Mouse (Mus musculus) heart, adult 18-20 months (tissue): ENCODE measurements around the gene Kat2a. TPM values are rescaled to one million over a fixed set of nuclear protein-coding genes. Genes with fewer than 3 reads are reported as not detected.
A peak's percentile ranks its signal among the peaks of the same experiment; 100 is the strongest.
"Not testable (repeated sequence)": the region's sequence is repeated elsewhere in the genome, so short reads cannot be mapped to it uniquely, and the experiment has no call there.

Experiments
- DNase-seq, 2 experiments: peaks; one replicate each; pipeline ENCODE4 v3.0.0; 2021 to 2022; ENCODE audit warnings: mixed read lengths in 1 of 2
- total RNA-seq, 2 experiments: library from RNA; stranded (reverse); gene quantifications; 2 replicates each; pipeline ENCODE4 v1.2.3; 2021

Kat2a gene
- total RNA-seq, 2 experiments from 2014 or later: 12.2 to 14.7 TPM

GRCm38 (mm10) chr11:100671956-100672355 lies 40.3 kb downstream of the Kat2a start:
- peak; percentile 47 to 67 for DNase-seq

DNA sequence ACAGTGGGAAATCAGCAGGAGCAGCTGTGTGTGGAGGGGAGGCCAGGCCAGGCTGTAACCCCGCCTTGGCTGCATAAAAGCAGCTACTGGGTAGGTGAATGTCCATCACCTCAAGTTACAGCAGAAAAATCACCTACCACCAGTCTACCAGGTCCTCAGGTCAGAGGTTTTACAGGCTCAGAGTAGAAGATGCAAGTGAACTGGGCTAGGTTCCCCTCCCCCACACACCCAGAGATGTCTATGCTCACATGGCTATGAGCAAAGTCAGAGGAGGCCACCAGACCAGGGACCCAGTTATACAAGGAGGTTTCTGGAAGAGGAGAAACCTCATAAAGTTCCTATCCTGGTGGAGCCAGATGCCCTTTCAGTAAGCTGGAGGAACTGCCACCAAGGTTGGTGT lies 41.2 kb downstream of the Kat2a start:
- no peak for DNase-seq

GRCm38 (mm10) chr11:100659806-100660205 lies 52.5 kb downstream of the Kat2a start:
- DNase-seq: no peak

DNA sequence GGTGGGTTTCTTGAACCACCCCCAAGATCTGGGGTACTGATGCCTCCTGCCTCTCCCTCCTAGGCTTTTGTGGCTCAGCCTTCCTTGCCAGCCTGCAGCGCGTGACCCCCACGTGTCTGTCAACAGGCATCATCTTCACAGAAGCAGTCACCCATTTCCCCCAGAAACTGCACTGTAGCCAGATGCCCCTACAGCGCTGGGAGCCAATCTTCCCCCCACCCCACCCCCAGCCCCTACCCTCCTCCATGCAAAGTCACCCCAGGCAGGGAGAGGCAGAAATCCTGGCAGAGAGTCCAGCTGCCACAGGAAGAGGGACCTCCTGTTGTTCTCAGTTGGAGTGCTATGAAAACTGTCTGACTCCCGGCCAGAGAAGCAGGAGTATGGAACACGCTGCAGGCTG lies 55.8 kb downstream of the Kat2a start:
- DNase-seq: no peak

GRCm38 (mm10) chr11:100655589-100655988 lies 56.7 kb downstream of the Kat2a start:
- not testable (repeated sequence) for DNase-seq

Other genes starting within 250 kb of the Kat2a start
- gene Klhl11, start 239.7 kb downstream of the Kat2a start, total RNA-seq: 1 to 10 TPM; 7.2 to 7.7 TPM
- 10 to 100 TPM; 35.6 to 80.9 TPM for gene Acly, start 184.5 kb downstream of the Kat2a start, total RNA-seq
- under 1 TPM; 0.17 to 0.46 TPM for gene Ttc25, start 166.9 kb downstream of the Kat2a start, total RNA-seq
- gene Cnp, start 137.6 kb downstream of the Kat2a start, total RNA-seq: 1 to 10 TPM; 6.1 to 7.7 TPM
- gene Nkiras2, start 93.2 kb downstream of the Kat2a start, total RNA-seq: 10 to 100 TPM; 48.6 to 50.6 TPM
- gene Dnajc7, start 92.3 kb downstream of the Kat2a start, total RNA-seq: 100 to 1,000 TPM; 126 to 128 TPM
- under 1 TPM; 0.12 to 0.44 TPM for gene Zfp385c, start 20.0 kb downstream of the Kat2a start, total RNA-seq
- gene Dhx58, start 8.2 kb downstream of the Kat2a start, total RNA-seq: 1 to 10 TPM in 1 of 2 experiments, under 1 TPM in 1; 0.60 to 1.0 TPM
- not detected for gene Hspb9, start 1.4 kb upstream of the Kat2a start, total RNA-seq
- gene Rab5c, start 25.8 kb upstream of the Kat2a start, total RNA-seq: 10 to 100 TPM; 53.9 to 59.8 TPM
- gene Kcnh4, start 47.5 kb upstream of the Kat2a start, total RNA-seq: not detected
- not detected for gene Hcrt, start 50.5 kb upstream of the Kat2a start, total RNA-seq
- 10 to 100 TPM in 1 of 2 experiments, 1 to 10 TPM in 1; 9.8 to 13.4 TPM for gene Ghdc, start 58.5 kb upstream of the Kat2a start, total RNA-seq
- gene Stat5b, start 138.3 kb upstream of the Kat2a start, total RNA-seq: 10 to 100 TPM; 55.0 to 60.1 TPM
- gene Stat5a, start 146.9 kb upstream of the Kat2a start, total RNA-seq: 10 to 100 TPM; 17.2 to 23.0 TPM
- gene Stat3, start 227.1 kb upstream of the Kat2a start, total RNA-seq: 10 to 100 TPM; 71.8 to 83.2 TPM